Mouse (Mus musculus) erythroblast, adult 5-6 weeks (primary cell): ENCODE measurements around the gene Crat. TPM values are rescaled to one million over a fixed set of nuclear protein-coding genes. Genes with fewer than 3 reads are reported as not detected.
"Not testable (repeated sequence)": the region's sequence is repeated elsewhere in the genome, so short reads cannot be mapped to it uniquely, and the experiment has no call there.

Experiments
- ATAC-seq: replicated peaks from 2 replicates; pipeline ENCODE4 v1.8.0; 2016; ENCODE audit warnings: moderate number of reproducible peaks, mild to moderate bottlenecking, moderate TSS enrichment, inconsistent platforms; ENCODE audit not compliant: poor library complexity, low FRiP score, severe bottlenecking
- total RNA-seq, 2 experiments: library from RNA; stranded (forward) in 1 of 2; stranded (reverse) in 1 of 2; fragments of 150-400 nt in 1 of 2; fragments of 200-764, 138-1000 nt in 1 of 2; gene quantifications; 2 replicates each; pipeline versions ENCODE4 v1.2.3 to v1.2.4; 2015 to 2017; ENCODE audit warnings: low replicate concordance in 2 of 2

Crat gene
- total RNA-seq, 2 experiments from 2014 or later, result 51.8 to 69.4 TPM

DNA sequence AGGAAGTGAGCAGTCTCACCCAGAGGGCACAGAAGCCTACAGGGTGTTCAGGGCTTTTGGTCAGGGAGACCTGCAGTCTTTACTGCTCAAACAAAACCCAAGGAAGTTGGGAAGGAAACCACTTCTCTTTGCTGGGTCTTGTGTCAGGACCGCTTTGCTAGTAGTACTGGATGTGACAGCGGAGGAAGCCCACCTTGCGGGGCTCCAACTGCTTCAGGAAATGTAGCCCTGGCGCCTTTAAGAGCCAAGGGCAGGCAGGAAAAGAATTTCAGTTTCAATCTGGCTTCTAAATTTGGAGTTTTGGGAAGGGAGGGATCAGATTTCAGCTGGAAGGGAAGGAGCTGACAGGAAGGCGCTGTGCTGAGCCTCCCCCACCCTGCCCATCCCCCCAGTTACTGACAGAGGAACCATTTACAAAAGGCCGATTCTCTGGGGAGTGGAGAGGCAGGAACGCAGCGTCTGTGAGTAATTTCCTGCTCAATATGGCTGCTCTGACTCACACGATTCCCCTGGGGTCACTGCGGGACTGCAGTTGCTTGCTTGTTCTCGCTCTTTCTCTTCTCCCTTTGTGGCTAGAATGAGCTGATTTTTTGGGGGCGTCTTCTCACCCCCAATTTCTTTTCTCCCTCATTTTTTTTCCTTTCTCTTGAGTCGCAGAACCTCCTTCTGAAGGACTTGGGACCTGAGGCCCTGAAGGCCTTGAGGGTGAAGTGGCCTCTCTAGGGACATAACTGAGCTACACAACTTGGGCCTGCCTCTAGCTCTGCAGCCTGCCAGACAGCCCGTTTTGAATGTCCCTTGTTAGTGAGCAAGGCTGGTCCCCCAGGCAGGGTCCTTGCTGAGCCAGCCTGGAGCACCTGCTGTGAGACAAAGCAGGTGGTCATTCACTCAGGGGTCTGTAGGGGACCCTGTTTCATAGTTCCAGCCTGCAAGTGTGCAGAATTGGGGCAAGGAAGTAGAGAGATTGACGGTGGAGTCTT is 26.2 kb upstream of the Crat start:
- ATAC-seq, result no peak

DNA sequence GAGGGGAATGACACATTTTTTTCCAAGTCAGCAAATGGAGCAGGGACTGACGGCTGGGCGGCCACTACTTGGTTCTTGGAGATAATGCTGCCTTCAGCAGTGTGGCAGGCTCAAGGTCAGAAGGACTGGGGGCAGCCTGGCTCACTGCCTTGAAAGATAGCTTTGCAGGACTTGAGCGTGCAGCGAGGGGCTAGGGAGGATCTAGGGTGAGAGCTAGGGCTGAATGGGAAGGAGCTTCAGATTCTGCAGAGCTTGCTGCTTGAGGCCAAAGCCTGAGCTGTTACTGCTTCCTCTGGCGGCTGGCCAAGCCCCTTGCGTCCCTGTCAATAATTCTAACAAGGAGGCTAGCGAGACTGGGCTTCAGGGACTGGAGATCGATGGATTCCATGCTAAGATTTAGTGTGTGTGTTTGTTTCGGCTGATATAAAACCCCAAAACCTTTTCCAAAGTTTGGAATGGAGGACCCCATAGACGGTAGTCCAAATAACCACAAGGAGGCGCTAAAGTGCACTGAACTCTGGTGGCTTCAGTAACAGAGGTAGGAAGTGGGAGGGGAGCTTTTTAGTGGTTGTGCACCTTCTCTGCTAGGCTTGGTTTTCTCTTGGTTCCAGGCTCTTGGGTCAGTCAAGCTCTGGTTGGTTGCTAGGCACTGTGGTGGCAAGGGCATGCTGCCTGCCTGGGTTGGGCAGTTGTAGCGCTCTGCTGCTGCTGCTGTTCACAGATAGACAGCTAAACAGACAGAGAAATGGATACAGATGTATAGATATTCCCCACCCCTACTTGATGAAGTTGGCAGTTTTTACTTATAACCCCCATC is 25.3 kb upstream of the Crat start:
- peak; percentile 60 for ATAC-seq

DNA sequence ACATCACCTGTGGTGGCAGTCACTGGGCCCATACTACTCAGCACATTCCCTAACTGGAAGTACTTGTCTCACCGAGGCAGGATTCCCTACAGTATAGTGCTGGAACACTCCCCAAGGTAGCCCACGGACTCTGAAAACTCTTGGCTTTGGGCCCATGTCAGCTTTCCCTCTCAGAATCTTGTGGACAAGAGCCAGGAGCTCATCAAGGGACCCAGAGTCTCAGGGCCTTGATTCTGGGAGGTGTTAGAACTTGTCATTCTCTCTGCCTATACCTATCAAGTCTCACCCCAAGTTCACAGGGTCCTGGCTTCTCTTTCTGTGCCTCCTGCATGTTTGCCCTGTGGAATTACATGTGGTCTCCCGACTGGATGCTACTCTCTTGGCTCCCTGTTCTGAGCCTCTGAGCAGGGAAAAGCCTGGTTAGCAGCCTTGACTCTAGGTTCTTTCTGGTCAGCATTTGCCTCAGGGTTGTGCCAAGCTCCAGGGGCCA is 24.6 kb upstream of the Crat start:
- ATAC-seq, result no peak

DNA sequence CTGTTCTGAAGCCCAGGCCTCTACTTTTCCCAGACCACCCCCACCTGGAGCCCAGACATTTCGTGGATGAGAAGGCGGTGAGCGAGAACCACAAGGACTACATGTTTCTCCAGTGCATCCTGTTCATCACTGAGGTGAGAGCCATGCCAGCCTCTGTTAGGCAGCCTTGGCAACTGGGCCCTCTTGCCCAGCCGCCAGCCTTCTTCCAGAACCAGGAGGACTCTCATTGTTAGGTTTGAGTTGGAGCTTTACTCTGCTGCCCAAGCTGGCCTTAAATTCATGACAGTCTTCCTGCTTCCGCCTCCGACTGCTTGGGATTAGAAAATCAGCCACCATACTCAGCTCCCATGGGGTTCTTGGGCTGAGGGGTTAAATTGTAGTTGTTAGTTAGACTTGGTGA is 24.0 kb upstream of the Crat start:
- no peak for ATAC-seq

DNA sequence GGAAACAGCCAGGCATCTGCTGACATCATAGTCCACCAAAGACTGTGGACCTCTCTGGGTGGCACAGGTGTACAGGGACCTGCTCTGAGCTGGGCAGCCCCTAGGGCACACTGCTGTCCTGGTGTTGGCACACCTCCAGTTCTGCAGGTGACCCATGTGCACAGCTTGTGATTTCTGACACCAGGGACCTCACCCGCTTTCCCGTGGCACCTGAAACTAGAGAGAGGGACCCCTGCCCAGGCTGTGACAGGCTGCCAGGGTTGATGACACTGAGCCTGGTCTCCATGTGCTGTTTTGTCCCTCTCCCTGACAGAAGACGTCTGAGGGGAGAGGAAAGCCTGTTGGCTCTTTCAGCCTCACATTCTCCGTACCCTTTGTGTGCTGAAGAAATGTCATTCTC is 22.2 kb upstream of the Crat start:
- ATAC-seq, result no peak

DNA sequence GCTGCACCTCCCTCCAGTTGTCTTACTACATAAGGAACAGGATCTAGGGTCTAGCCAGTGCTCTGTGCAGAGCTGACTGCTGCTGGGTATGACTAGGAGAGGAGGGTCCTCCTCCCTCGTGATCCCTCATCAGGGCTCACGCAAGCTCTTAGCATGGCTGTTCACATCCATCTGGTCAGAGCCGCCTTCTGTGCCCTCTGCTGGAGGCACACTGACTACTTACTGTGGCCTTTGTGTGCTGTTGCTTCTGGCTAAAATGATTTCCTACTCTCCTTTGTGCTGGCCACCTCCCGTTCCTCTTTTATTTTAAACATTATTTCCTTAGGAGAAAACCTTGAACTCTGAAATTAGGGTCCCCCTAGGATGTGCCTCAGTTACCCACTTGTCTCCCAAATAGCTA is 21.2 kb upstream of the Crat start:
- ATAC-seq, result no peak

DNA sequence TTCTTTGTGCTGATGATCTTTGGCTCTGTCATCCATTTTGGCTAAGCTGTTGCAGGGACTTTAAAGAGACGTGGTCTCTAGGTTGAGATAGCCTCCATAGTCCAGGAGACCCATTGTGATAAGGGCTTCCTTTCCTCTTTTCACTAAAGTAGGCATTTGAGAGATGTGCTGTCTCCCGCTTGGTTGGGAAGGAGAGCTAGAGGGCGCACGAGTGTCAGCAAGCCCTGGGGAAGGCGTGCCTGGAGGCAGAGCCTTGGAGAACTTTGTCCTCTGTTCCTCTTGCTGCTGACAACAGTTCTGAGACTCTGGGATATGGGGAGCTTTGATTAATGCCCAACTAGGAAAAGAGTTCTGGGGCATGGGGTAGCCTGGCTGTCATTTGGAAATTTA is 20.5 kb upstream of the Crat start:
- ATAC-seq, result no peak

DNA sequence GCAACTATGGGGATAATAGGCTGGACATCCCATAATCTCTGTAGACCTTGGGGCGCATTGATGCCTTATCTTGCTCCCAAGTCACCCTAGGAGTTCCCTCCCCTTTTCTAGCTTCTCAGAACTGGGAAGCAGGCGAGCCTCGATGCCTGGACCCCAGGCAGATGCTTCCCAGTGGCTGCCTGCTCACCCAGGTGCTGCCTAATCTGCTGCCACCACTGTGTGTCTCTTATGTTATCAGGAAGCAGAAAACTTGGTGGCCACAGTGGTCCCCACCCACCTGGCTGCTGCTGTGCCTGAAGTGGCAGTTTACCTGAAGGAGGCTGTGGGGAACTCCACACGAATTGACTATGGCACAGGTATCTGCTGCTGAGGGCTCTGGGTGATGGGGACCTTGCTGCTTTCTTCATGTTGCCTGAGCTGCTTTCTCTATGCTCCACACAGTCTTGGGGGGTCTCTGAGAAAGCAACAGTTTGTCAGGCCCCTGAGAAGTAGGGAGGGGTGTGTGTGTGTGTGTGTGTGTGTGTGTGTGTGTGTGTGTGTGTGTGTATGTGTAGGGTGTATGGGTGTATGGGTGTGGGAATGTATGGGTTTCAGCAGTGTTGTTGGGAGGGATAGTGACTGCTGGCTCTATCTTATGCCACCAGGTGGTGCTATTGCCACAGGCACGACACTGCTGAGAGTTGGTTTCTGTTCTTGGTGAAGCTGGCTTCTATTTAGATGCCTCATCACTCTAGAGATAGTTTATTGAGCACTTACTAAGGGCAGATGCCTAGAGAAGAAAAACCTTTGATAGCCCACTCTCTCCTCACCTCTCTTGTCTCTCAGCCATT is 19.9 kb upstream of the Crat start:
- ATAC-seq, result peak; percentile 74

DNA sequence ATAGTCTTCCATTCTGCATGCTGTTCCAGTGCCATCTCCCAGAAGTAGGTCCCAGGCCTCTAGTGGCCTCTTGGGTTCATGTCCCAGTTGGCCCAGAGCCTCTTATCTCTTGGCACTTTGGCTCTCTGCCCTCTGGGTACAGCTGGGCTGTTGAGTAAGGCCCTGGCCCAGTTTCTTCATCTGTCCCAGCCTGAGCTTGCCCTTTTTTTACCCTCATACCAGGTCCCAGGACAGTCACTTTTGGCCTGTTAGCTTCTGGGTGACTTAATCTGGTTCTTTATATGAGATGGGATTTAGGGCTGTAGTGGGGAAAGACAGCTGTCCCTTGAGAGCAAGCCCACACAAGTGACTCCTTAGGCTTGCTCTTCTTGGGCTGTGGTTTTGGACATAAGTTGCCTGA is 13.5 kb upstream of the Crat start:
- ATAC-seq, result 0 out of 2 replicates have a peak, but pooled peaks have one; percentile 41

DNA sequence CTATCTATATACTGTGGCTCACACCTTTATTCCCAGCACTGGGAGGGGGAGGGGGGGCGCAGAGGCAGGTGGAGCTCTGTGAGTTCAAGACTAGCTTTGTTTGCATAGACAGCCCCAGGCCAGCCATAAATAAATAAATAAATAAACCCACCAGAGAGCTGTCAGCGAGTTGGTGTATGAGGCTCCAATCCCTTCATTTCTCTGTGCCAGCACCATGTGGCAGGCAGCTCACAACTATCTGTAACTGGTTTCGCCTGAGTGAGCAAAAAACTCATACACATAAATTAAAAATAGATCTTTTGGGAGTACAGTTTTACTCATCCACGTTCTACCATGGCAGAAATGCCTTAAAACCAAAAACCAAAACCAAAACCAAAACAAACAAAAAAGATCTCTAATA is 5.8 kb upstream of the Crat start:
- ATAC-seq, result no peak

DNA sequence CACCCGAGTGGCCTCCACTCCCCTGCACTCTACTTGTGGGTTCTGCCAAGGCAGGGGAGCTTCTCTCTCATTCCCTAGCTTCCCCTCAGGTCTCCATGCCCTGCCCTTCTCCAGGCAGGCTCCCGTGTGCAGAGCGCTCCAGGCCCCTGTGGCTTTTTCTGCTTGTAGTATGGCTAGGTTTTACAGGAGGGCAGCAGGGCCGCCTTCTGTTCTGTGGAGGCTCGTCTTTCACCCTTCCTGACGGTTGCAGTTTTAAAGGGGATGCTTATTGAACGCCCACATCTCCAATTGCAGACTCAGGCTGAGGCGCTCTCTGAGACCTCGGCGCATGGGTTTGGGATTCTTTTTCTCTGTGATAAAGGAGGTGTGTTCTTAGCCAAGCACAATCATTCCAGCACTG is 3.5 kb upstream of the Crat start:
- ATAC-seq, result no peak

DNA sequence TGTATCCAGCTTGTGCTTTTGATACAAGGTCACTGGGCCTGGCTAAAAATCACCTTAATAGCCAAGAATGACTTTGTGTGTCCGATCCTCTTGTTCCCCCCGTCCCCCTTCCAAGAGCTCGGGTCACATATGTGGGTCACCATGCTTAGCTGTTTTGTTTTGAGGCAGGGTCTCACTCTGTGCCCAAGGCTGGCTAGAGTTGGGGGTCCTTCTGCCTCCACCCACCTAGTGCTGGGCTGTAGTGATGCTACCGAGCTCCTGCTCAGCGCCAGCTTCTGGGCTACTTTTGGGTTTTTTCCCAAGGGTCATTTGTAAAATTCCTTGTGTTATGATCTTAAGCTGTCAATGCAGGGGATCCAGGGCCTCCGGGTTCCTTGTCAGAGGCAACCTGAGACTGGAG is 2.6 kb upstream of the Crat start:
- no peak for ATAC-seq

DNA sequence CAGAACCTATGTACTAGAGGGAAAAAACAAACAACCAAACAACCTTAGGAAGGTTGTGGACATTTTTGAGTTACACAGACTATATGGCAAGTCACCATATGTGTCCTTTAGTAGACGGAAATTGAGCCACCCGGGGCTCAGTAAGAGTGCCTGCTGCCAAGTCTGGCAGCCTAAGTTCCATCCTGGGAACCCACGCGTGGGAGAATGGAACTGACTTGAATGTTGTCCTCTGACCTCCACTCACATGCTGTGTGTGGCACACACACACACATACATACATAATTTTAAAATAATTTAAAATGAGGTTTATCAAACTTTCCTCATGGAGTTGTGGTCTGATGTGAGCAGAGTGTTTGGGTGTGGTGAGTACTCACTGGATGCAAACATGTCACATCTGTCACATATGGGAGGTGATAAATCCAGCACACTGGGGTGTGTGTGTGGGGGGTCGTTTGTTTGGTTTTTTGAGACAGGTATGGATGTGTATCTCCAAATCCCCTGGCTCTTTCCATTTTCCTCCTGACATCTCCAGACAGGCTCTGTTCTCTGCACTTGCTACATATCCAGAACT is 2.1 kb upstream of the Crat start:
- ATAC-seq, result peak; percentile 63

DNA sequence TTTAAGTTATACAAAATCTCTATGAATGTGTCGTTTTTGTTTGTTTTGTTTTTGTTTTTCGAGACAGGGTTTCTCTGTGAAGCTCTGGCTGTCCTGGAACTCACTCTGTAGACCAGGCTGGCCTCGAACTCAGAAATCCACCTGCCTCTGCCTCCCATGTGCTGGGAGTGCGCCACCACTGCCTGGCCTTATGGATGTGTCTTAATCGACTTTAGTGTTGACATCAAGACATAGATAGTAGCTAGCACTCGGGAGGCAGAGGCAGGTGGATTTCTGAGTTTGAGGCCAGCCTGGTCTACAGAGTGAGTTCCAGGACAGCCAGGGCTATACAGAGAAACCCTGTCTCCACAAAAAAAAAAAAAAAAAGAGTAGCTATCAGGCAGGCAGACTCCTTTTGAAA is 1.5 kb upstream of the Crat start:
- ATAC-seq, result not testable (repeated sequence)

DNA sequence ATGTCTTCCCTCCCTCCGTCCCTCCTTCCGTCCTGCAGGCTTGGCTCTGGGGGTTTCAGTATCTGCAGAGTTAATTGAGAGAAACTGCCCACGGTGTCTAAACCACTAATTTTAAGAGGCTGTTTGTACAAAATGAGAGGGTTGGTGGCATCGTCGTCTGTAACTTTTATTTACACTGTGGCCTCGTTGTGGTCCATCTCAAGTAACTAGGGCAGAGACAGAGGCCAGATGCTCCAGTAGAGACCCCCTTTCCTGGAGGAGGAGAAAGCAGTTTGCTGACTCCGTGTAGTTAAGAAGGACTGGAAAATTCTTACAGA is 994 bp upstream of the Crat start:
- ATAC-seq, result no peak

DNA sequence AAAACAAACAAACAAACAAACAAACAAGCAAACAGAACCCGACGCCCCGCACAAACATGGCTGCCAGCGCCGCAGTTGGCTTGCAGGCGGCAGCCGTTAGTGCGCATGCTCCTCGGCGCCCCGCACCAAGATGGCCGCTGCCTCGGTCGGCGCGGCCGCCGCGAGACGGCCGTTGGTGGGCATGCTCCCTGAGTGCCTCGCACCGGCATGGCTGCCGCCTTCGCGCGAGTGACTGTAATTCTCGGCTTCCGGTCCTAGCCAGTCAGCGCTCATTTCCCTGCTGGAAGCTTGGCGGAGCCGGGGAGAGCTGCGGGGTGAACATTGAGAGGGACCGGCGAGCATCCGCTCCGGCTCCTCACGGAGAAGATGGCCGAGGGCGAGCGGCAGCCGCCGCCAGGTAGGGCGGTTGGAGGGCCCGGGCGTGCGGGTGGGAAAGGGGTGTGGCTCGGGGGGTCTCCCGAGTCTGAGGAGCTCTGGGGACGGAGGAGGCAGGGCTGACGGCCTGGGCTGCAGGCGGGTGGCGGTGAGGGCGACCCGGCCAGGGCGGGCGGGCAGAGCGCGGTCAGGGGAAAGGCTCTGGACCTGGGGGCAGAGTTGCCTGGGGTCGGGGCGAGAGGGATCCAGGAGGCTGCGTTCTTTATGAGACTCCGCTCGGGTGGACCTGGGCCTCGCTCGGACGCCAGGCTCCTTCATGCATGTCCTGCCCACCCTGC is 479 bp upstream of the Crat start, which contains the start of gene Ptpa:
Gene Ptpa, plus strand, starts transcription at position 104 of the 713 bp plus-strand sequence.
- ATAC-seq, result peak; percentile 64

DNA sequence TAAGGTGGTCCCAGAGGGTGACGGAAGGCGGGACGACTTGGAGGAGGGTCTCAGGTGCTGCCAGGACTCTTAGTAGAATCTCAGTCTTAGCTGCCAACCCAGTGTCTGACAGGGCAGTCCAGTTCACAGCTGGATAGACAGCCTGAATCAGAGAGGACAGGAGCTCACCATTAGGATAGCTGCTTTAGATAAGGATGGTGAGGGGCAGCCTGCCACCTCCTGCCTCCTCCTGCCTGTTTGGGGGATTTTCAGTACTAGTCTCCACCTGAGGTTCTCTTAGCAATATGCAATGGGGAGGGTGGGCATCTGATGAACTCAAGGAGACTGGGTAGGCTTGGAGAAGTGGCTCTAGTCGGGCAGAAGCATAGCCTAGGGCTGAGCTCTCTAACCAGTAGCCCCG is 932 bp downstream of the Crat start:
- 0 out of 2 replicates have a peak, but pooled peaks have one; percentile 11 for ATAC-seq

DNA sequence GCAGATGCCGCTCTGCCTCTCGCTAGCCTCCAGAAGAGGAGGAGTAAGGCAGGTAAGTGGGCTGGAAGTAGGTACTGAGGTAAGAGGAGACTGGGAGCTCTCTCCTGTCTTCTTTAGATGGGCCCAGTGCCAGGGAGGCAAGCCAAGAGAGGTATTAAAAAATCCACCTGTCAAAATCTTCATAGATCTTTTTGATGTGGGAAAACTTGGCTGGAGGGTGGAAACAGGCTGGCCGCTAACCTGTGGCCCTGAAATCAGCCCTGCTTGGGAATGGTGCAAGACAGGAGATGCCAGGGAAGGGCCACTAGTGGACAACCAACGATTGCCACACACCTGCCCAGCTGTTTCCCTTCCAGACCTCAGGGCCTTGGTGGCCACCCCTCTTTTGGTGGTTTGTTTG is 1.5 kb downstream of the Crat start:
- no peak for ATAC-seq
